Mouse (Mus musculus) cerebellum, adult 2 months (tissue): ENCODE data around the gene Adgre5.

Experiments used
- CTCF ChIP-seq: fragments of 200-500 bp; IDR thresholded peaks from 2 replicates; pipeline ENCODE4 v1.5.1; 2011; ENCODE audit warnings: low read depth, mild to moderate bottlenecking, control low read depth, low read length, moderate library complexity, borderline replicate concordance; ENCODE audit not compliant: insufficient read depth
- POLR2A ChIP-seq: fragments of 200-500 bp; IDR thresholded peaks from 2 replicates; pipeline ENCODE4 v1.6.1; 2011; ENCODE audit warnings: low read length, control low read depth, borderline replicate concordance; ENCODE audit not compliant: insufficient read depth

GRCm38 (mm10) chr8:83722631-83723030, 18.5 kb downstream of the Adgre5 start:
- TF ChIP-seq POLR2A (no peak), CTCF (no peak)
